Mouse (Mus musculus) hindbrain, embryonic 14.5 days (tissue): Measurements from ENCODE around the gene Nudt16l1. TPM values are rescaled to one million over a fixed set of nuclear protein-coding genes. Genes with fewer than 3 reads are reported as not detected.

Source experiments
- ATAC-seq: fragments of 200-750 bp; cut with Nextera tagmentation; 2 replicates; pipeline ENCODE4 v1.8.0; 2017; ENCODE audit warnings: moderate number of reproducible peaks, mild to moderate bottlenecking, moderate TSS enrichment, moderate library complexity; ENCODE audit not compliant: low FRiP score
- DNase-seq: peaks from one replicate; pipeline ENCODE4 v3.0.0-alpha.2; 2015; ENCODE audit warnings: low spot score
- H3K27ac ChIP-seq: fragments of 300-500 bp; sonication (generic); 2 replicates; pipeline ENCODE4 v1.5.1; 2014; ENCODE audit warnings: mild to moderate bottlenecking, moderate library complexity
- H3K27me3 ChIP-seq: fragments of 300-500 bp; sonication (generic); 2 replicates; pipeline ENCODE4 v1.6.1; 2014; ENCODE audit warnings: mild to moderate bottlenecking, low read length, mixed read lengths; ENCODE audit not compliant: control insufficient read depth, insufficient read depth
- H3K36me3 ChIP-seq: fragments of 300-500 bp; sonication (generic); replicated peaks from 2 replicates; pipeline ENCODE4 v1.6.1; 2014; ENCODE audit not compliant: control insufficient read depth, insufficient read depth
- H3K4me1 ChIP-seq: fragments of 300-500 bp; sonication (generic); replicated peaks from 2 replicates; pipeline ENCODE4 v1.6.1; 2014; ENCODE audit warnings: antibody characterized with exemption, low read length, mixed read lengths; ENCODE audit not compliant: control insufficient read depth, insufficient read depth
- H3K4me2 ChIP-seq: fragments of 300-500 bp; sonication (generic); replicated peaks from 2 replicates; pipeline ENCODE4 v1.6.1; 2014; ENCODE audit warnings: mild to moderate bottlenecking, moderate library complexity
- H3K4me3 ChIP-seq: fragments of 300-500 bp; sonication (generic); replicated peaks from 2 replicates; pipeline ENCODE4 v1.5.1; 2014; ENCODE audit warnings: mild to moderate bottlenecking, low read length
- H3K9ac ChIP-seq: fragments of 300-500 bp; sonication (generic); 2 replicates; pipeline ENCODE4 v1.6.1; 2014
- H3K9me3 ChIP-seq: fragments of 300-500 bp; sonication (generic); 2 replicates; pipeline ENCODE4 v1.6.1; 2016; ENCODE audit warnings: low read length; ENCODE audit not compliant: control insufficient read depth
- WGBS: fragments of 180-500 bp; shearing (Covaris S2); extraction: QIAGEN DNeasy Blood & Tissue Kit; methylation state at CpG from one replicate; pipeline ENCODE4 v1.1.7; 2014; 5-methylcytosine and 5-hydroxymethylcytosine counted together
- polyA plus RNA-seq: library from polyadenylated mRNA; unstranded; fragments of >200 nt; fragmentation: Nextera tagmentation; extraction: Ambion mirVana; gene quantifications from 2 replicates; pipeline ENCODE4 v1.2.1, GENCODE M21; 2014

Nudt16l1 gene
- polyA plus RNA-seq, 1 experiment from 2014 or later = 122 TPM

- 80% methylated on average over 10 of the region's 10 CpGs for WGBS
- no peak overlapping the region for H3K27ac ChIP-seq
- no peak overlapping the region for H3K4me3 ChIP-seq
- no peaks in the 10 kb centered on the region for H3K4me1 ChIP-seq
- DNase-seq = no peak
- ATAC-seq = no peak
- no peaks in the 10 kb centered on the region for H3K9me3 ChIP-seq
- no peak overlapping the region for H3K4me2 ChIP-seq
- no peak overlapping the region for H3K9ac ChIP-seq
- no peaks in the 10 kb centered on the region for H3K27me3 ChIP-seq
- H3K36me3 ChIP-seq = peaks cover 78% of the 10 kb centered on the region
Observed at GRCm38 (mm10) chr16:4912074-4912648, 26.4 kb upstream of the Nudt16l1 start.

GRCm38 (mm10) chr16:4912907-4913782 is 25.4 kb upstream of the Nudt16l1 start:
- Histone ChIP-seq H3K36me3 (peaks cover 84% of the 10 kb centered on the region), H3K4me2 (no peak overlapping the region), H3K27me3 (no peaks in the 10 kb centered on the region), H3K4me1 (no peaks in the 10 kb centered on the region), H3K4me3 (no peak overlapping the region), H3K27ac (no peak overlapping the region), H3K9ac (no peak overlapping the region), H3K9me3 (no peaks in the 10 kb centered on the region)
- WGBS = 77% methylated on average over 11 of the region's 11 CpGs
- ATAC-seq = no peak
- no peak for DNase-seq

GRCm38 (mm10) chr16:4913783-4914735 is 24.5 kb upstream of the Nudt16l1 start:
- H3K4me2 ChIP-seq = no peak overlapping the region
- ATAC-seq = 0 out of 2 replicates have a peak, but pooled peaks have one; percentile 29
- H3K4me1 ChIP-seq = no peaks in the 10 kb centered on the region
- H3K27ac ChIP-seq = no peak overlapping the region
- 36% methylated on average over 12 of the region's 12 CpGs for WGBS
- no peak overlapping the region for H3K9ac ChIP-seq
- peaks cover 86% of the 10 kb centered on the region for H3K36me3 ChIP-seq
- H3K9me3 ChIP-seq = no peaks in the 10 kb centered on the region
- H3K27me3 ChIP-seq = no peaks in the 10 kb centered on the region
- H3K4me3 ChIP-seq = no peak overlapping the region
- peak; percentile 79 for DNase-seq

DNA sequence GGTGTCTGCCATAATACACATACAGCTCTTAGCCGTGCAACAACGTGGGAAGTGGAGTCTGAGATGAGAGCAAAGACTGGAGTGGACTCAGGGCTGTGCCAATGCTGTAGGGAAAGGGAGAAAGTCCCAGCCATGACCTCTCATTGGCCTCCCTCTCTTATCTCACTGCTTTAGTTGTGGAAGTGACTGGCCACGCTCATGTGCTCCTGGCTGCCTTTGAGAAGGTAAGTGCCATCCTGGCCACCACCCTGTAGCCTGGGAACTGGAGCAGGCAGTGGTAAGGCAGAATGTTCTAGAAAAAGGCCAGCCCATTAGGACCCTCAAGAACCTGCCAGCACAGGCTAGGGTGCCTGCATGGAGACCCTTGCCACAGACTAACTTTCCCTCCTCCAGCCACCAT is 22.6 kb upstream of the Nudt16l1 start:
- DNase-seq (no peak), ATAC-seq (no peak)
- Histone ChIP-seq H3K4me3 (no peak overlapping the region), H3K4me2 (no peak overlapping the region), H3K9ac (no peak overlapping the region), H3K4me1 (no peaks in the 10 kb centered on the region), H3K36me3 (peaks cover 86% of the 10 kb centered on the region), H3K27me3 (no peaks in the 10 kb centered on the region), H3K9me3 (no peaks in the 10 kb centered on the region), H3K27ac (no peak overlapping the region)
- WGBS = 98% methylated on average over 3 of the region's 3 CpGs

- no peak overlapping the region for H3K4me2 ChIP-seq
- no peaks in the 10 kb centered on the region for H3K4me1 ChIP-seq
- H3K9ac ChIP-seq = no peak overlapping the region
- H3K27me3 ChIP-seq = no peaks in the 10 kb centered on the region
- H3K36me3 ChIP-seq = peaks cover 86% of the 10 kb centered on the region
- ATAC-seq (no peak), DNase-seq (no peak)
- H3K9me3 ChIP-seq = no peaks in the 10 kb centered on the region
- no peak overlapping the region for H3K27ac ChIP-seq
- 94% methylated on average over 2 of the region's 2 CpGs for WGBS
- H3K4me3 ChIP-seq = no peak overlapping the region
Observed at GRCm38 (mm10) chr16:4916608-4917007, 22.0 kb upstream of the Nudt16l1 start.

DNA sequence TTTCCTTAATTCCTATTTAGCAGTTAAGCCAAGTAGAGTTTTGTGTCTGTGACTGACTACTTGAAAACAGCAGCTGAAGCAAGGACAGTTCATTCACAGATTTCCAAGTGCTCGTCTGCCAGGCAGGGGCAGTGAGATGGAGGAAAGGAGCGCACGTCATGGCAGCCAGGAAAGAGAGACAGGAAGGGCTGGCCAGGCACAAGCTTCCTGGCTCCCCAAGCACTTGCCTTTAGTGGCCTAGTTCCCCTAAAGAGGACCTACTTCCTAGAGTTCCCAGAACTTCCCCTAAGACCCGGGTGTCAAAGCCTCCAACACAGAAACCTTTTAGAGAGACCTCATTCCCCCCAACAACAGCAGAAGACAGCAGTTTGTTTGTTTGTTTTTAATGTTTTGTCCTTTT is 18.0 kb upstream of the Nudt16l1 start:
- H3K27ac ChIP-seq = no peak overlapping the region
- no peak overlapping the region for H3K4me3 ChIP-seq
- DNase-seq (no peak), ATAC-seq (no peak)
- no peak overlapping the region for H3K4me2 ChIP-seq
- 83% methylated on average over 4 of the region's 4 CpGs for WGBS
- H3K27me3 ChIP-seq = no peaks in the 10 kb centered on the region
- H3K4me1 ChIP-seq = no peaks in the 10 kb centered on the region
- H3K9ac ChIP-seq = no peak overlapping the region
- H3K36me3 ChIP-seq = peaks cover 89% of the 10 kb centered on the region
- H3K9me3 ChIP-seq = no peaks in the 10 kb centered on the region

- WGBS = 93% methylated on average over 6 of the region's 6 CpGs
Observed at GRCm38 (mm10) chr16:4922481-4922880, 16.1 kb upstream of the Nudt16l1 start.

GRCm38 (mm10) chr16:4923996-4924395 is 14.6 kb upstream of the Nudt16l1 start:
- Histone ChIP-seq H3K9me3 (no peaks in the 10 kb centered on the region), H3K4me3 (no peak overlapping the region), H3K9ac (no peak overlapping the region), H3K27me3 (no peaks in the 10 kb centered on the region), H3K27ac (no peak overlapping the region), H3K36me3 (peaks cover 95% of the 10 kb centered on the region), H3K4me2 (no peak overlapping the region), H3K4me1 (no peaks in the 10 kb centered on the region)
- ATAC-seq (no peak), DNase-seq (no peak)
- WGBS = 97% methylated on average over 5 of the region's 5 CpGs

More at GRCm38 (mm10) chr16:4922481-4922880, 16.1 kb upstream of the Nudt16l1 start:
- H3K4me1 ChIP-seq = no peaks in the 10 kb centered on the region
- H3K36me3 ChIP-seq = peaks cover 89% of the 10 kb centered on the region
- no peak overlapping the region for H3K27ac ChIP-seq
- H3K9me3 ChIP-seq = no peaks in the 10 kb centered on the region
- no peak overlapping the region for H3K4me2 ChIP-seq
- ATAC-seq (no peak), DNase-seq (no peak)
- H3K27me3 ChIP-seq = no peaks in the 10 kb centered on the region
- no peak overlapping the region for H3K9ac ChIP-seq
- H3K4me3 ChIP-seq = no peak overlapping the region

DNA sequence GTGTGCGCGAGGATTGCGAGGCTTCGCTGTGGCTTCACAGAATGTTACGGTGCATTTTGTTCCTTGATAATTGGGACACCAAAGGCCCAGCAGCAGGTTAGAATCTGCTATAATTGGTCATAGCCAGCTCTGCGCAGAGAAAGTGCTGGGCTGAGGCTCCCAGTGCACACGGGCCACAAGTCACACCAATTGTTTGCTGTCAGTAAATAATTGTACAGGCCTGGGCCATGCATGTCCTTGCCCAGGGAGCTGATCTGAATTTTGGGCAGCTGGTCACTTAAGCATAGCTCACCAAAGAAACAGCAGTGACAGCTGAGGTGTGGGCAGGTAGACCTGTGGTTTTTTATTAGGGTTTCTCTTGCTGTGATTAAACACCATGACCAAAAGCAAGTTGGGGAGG is 10.6 kb upstream of the Nudt16l1 start:
- no peak overlapping the region for H3K4me2 ChIP-seq
- H3K9me3 ChIP-seq = no peaks in the 10 kb centered on the region
- no peaks in the 10 kb centered on the region for H3K4me1 ChIP-seq
- H3K27me3 ChIP-seq = no peaks in the 10 kb centered on the region
- no peak for DNase-seq
- no peak overlapping the region for H3K9ac ChIP-seq
- 95% methylated on average over 7 of the region's 7 CpGs for WGBS
- ATAC-seq = no peak
- no peak overlapping the region for H3K4me3 ChIP-seq
- no peak overlapping the region for H3K27ac ChIP-seq
- H3K36me3 ChIP-seq = peaks cover 100% of the 10 kb centered on the region
